Mouse (Mus musculus) splenic B cell, adult 2 months (primary cell): Measurements from ENCODE around the gene Adssl1.

Source experiments
- DNase-seq: peaks from one replicate; pipeline ENCODE4 v3.0.0-alpha.2; 2011; ENCODE audit warnings: low read depth, low spot score
- H3K27me3 ChIP-seq: 2 replicates; pipeline ENCODE4 v1.6.1; 2012; ENCODE audit warnings: mild to moderate bottlenecking, low read length, moderate library complexity, mixed read lengths; ENCODE audit not compliant: control insufficient read depth, poor library complexity, insufficient read depth, severe bottlenecking
- H3K36me3 ChIP-seq: 2 replicates; pipeline ENCODE4 v1.6.1; 2012; ENCODE audit warnings: mild to moderate bottlenecking, low read length, moderate library complexity, mixed read lengths; ENCODE audit not compliant: control insufficient read depth, poor library complexity, insufficient read depth, severe bottlenecking

Gene Adssl1

DNA sequence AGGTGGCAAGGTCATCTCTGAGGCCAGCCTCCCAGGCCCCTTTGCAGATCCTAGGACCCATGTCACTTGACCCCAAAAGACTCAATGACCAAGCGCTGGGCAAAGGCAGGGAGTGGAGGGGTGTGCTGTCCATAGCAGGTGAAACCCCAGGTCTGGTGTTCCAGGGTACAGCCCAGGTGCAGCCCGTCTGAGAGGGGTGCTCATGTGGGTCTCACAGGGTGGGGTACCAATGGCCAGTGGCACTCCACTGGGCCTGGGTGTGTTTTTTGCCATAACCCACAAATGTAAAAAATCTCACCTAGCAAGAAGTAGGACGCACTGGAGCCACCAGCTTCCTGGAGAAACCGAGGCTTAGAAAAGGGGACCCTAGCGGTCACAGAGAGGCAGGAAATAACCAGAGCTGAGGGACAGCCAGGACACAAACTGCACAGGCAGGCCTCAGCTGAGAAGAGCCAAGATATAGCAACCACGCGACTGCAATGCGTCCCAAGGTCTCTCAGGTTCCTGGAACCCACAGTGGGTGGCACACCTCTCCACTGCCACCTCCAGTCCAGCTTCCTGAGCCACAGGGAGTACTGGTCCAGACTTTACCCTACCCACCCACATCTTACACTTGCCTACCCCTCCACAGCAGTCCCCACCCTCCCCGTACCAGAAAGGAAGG lies 46.2 kb downstream of the Adssl1 start:
- Histone ChIP-seq H3K27me3 (no peaks in the 10 kb centered on the region), H3K36me3 (peaks cover 1% of the 10 kb centered on the region)
- DNase-seq = no peak

DNA sequence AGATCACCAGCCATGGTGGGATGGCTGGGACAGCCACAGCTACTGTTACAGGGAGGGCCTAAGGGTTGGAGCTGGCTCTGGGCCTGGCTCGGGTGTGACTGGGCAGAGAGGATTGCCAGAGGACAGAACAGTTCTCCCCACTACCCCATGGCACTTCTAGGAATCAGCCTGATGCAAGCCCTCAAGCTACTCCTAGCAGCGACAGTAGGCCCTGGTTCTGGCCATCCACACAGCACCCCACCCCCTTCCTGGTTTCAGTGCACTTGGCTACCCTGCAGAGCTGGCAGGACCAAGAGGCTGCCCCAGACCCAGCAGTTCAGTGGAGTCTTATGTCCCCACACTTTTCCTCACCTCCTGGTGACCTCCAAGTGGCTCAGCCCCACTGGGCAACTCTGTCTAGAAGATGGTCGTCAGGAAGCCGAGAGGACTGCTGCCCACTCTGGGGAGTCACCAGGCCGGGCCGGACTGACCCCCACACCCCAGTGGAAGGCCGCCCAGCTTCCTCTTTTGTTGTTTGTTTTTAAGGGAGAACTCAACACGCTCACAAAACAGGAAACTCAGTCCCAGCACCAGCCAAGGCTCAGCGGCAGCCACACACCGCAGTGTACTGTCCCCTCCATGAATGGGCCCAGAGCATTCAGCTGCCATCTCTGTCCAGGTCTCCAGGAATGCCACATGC lies 47.9 kb downstream of the Adssl1 start:
- Histone ChIP-seq H3K36me3 (peaks cover 1% of the 10 kb centered on the region), H3K27me3 (no peaks in the 10 kb centered on the region)
- no peak for DNase-seq

DNA sequence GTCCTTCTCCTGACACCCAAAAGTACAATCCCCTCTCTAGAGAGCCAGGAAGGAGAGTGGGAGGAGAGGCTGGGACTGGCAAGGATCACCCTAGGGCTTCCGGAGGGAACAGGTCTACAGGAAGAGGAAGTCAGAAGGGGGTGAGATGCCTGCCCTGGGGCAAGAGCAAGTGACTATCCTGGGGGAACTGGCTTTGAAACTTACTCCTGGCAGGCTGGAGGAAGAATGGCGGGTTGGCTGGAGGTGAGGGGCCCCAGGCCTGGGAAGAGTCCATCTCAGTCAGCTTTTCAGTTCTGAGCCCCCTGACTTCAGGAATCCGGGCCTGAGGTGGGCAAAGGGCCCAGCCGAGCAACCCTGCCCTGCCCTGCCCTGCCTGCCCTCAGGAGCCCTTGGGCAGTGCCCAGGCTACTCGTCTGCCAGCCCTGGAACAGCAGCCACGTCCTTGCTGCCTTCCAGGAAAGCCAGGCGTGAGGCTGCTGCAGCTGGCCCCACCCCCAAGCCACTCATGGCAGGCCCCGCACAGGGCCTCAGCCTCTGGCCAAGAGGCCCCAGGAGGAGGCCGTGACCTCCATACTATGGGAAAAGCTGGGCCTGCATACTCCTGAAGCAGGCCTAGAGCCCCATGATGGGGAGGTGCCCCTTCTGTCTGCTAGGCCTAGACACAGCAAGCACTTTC lies 51.0 kb downstream of the Adssl1 start:
- Histone ChIP-seq H3K36me3 (peaks cover 1% of the 10 kb centered on the region), H3K27me3 (no peaks in the 10 kb centered on the region)
- no peak for DNase-seq

DNA sequence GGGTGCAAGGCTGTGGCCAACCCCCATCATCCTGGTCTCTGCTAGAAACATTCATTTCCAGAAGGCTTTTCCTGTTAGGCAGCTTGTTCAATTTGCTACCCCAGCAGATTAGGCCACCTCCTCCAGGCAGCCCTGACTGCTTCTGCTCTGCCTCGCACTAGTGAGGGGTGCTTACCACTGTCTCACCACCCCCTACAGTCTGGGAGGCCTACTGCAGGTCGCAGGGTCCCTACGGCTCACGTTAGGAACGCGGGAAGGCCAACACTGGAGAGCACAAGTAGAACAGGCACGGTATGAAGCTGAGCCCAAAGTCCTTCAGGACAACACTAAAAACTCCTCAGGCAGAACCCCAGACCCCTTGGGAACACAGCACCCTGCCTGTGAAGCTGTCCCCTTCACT lies 52.0 kb downstream of the Adssl1 start:
- DNase-seq = peak; percentile 15
- no peaks in the 10 kb centered on the region for H3K27me3 ChIP-seq
- H3K36me3 ChIP-seq = peaks cover 1% of the 10 kb centered on the region

DNA sequence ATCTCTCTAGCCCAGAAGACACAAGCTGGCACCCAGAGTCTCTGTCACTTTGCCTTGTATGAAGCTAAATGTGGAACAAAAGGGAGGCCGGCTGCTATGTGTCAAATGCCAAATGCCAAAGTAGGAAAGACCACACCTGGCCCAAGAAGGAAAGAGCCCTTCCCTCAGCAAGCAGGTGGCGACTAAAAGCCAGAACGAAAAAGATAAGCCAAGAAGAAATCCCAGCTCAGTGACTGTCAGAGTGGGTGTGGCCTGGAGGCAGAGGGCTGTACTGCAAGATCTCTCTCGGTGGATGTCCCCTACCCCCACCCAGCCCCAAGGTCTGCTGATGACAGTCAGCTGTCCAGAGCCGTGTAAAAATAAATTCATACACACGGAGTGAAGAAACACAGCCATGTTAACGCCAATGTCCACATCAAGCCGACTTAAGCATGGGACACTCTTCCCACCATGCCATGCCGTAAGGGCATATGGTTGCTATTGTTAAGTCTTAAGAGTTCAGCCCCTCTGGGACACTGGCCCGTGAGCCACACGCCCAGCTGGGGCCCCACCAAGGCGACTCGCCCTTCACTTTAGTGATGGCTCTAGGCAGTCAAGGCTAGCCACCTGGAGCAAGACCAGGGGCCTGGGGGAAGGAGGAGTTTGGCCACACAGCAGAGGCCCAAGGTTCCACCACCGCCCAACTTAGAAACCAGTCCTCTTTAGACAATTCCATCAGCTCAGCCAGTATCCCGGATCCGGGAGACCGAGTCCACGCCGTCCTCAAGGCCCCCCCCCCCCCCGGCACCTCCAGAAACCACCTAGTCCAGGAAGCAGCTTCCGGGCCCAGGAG lies 53.1 kb downstream of the Adssl1 start:
- H3K36me3 ChIP-seq = peaks cover under 1% of the 10 kb centered on the region
- peak; percentile 64 for DNase-seq
- no peaks in the 10 kb centered on the region for H3K27me3 ChIP-seq

DNA sequence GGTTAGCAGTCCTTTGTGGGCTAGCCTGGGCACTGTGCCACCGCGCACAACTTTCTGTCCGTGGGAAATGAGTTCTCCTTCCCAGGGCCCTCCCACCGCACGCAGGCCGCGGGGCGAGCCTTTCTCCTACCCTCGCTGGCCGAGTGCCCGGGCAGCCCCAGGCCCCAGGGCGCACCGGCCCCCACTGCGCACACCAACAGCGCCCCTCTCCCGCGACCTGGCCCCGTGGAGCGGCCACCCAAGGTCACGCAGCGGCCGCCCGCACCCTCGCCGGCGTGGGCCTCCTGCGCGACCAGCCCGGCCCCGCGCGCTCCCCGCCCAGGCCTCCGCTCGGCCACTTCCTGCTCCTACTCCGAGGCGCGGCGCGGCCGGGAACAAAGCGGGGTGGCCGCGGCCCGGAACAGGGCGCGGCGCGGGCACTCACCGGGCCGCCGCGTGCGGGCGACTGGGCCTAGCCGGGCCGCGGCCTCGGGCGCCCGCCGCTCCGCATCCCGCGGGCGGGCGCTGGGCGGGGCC lies 53.8 kb downstream of the Adssl1 start:
- DNase-seq = peak; percentile 26
- no peaks in the 10 kb centered on the region; the same call in 1 of the 2 replicates for H3K36me3 ChIP-seq
- H3K27me3 ChIP-seq = no peaks in the 10 kb centered on the region

DNA sequence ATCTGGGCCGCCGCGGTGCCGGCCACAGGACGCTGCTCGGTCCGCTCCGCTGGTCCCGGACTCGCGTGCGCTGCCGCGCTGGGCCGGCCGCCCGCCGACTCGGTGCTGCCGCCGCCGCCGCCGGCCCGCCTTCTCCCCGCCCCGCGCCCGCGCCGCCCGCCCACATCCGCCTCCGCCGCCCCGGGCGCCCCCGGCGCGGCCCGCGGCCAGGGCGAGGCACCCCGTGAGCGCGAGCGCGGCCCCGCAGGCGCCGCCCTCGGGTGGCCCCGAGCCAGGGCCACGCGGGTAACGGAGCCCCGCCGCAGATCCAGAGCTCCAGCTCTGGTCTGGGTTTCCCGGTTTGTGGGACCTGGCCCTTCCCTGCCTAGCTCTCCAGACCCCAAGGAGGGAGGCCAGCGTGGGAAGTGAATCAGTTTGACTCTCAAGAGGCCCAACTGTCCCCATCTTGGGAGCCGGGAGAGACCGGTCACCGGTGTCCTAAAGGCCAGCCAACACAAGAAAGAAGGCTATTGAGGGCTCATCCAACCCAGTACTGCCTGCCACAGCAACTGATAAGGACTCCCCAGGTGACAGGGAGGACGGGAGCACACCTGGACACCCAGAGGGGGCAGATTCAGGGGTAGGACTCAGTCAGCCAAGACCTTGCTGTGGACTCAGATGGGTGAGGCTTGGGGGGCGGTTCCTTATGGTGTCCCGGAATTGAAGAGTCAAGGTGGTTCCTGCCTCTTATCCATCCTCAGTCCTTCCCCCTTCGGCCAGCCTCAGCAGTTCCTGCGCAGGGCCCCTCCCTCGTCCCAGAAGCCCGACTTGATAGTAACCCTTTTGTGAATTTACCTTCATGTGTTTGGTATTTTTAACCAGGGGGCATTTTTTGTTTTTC lies 54.5 kb downstream of the Adssl1 start, which contains the start of gene Akt1:
Gene Akt1, minus strand, starts transcription at position 753 of the 880 bp plus-strand sequence.
- no peaks in the 10 kb centered on the region; the same call in 1 of the 2 replicates for H3K36me3 ChIP-seq
- peak; percentile 62 for DNase-seq
- H3K27me3 ChIP-seq = no peaks in the 10 kb centered on the region

DNA sequence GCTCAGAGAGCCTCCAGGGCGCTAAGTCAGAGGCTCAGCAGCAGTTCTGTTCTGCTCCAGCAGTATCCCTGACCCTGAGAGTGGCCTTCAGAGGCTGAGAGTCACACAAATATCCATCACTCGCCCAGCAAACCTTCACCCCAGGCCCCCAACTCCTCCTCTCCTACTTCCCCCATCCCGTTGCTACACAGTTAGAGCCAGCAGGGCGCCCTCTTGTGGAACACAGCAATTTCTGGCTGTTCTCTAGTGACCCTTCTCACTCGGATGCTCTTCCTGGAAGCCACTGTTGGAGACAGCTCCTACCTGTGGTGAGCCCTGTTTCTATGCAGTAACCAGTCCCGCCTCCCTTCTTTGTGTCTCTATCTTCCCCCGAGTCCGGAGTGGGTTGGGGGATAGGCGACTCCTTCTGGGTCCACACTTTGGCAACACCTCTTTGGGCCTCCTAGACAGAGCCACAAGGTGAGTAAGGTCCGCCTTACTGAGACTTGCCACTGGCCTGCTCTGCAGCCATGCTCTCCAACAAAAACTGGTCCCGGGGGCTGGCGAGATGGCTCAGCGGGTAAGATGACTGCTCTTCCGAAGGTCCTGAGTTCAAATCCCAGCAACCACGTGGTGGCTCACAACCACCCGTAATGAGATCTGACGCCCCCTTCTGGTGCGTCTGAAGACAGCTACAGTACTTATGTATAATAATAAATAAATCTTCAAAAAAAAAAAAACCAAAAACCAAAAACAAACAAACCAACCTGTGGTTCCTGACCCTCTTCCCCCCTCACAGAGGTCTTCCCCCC lies 55.6 kb downstream of the Adssl1 start:
- Histone ChIP-seq H3K36me3 (no peaks in the 10 kb centered on the region; the same call in 1 of the 2 replicates), H3K27me3 (no peaks in the 10 kb centered on the region)
- peak; percentile 90 for DNase-seq

DNA sequence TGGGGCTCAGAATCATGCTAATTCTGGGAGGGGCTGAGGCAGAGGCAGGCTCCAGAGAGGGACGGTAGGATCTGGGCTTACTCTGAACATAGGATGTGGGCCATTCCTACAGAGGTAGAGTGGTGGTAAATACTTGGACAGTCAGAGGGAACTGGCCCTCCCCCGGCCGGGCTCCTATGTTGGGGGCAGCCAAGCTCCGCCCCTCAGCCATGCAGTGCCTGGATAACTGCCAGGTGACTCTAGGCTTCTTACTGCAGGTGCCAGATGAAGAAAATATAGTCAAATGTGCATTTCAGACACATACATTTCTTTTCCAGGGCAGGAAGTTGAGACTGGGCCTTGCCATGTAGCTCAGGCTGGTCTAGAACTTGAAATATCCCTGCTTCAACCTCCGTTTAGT lies 57.2 kb downstream of the Adssl1 start:
- Histone ChIP-seq H3K36me3 (no peaks in the 10 kb centered on the region), H3K27me3 (no peaks in the 10 kb centered on the region)
- DNase-seq = no peak

DNA sequence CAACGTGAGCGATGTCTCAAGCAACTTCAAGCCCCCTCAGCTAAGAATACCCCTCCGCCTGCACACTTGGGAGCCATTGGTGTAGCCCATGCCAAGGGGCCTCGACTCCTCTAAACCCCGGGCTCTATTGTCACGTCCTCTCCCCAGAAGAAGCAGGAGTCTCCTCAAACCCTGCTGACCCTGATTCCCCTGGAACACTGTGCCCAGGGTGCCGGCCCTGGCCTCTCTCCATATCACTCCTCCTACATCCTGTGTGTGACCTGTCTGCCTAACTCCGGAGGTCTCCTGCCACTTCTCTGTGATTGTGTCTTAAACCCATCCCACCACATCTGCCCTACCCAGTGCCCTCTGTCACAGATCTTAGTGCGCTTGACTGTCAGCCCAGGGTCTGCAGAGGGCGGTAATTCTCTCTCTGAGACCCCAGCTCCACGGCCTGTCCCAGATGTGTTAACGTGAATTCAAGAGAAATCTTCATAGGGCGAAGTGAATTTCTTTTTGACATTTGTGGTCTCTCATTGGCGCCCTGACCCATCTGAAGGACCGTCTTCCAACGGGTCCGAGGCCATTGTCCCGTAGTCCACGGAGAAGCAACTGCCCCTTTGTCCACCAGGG lies 58.2 kb downstream of the Adssl1 start:
- DNase-seq = no peak
- Histone ChIP-seq H3K27me3 (no peaks in the 10 kb centered on the region), H3K36me3 (no peaks in the 10 kb centered on the region)

DNA sequence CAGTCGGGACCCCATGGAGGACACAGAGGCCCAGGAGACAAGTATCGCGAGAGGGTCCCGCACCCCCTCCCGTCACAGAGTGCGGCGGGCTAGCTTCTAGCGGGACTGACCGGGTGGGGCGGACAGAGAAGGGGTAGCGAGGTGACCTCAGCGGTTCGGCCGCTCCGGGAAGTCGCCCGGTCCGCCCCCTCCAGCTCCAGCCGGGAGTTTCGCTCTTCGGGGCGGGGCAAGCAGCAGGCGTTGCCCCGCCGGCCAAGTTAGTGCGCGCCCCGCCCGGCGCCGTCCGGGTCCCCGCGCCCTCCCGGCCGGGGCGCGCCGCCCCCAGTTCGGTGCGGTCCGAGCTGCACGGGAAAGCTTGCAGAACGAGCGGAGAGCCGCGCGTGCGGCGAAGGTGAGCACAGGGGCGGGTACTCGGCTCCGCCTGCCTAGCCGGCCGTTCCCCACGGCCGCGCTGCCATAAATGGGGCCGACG lies 58.7 kb downstream of the Adssl1 start, which contains the start of gene Zbtb42:
Gene Zbtb42, plus strand, starts transcription at position 274 of the 472 bp plus-strand sequence.
- H3K27me3 ChIP-seq = no peaks in the 10 kb centered on the region
- no peaks in the 10 kb centered on the region for H3K36me3 ChIP-seq
- peak; percentile 44 for DNase-seq

DNA sequence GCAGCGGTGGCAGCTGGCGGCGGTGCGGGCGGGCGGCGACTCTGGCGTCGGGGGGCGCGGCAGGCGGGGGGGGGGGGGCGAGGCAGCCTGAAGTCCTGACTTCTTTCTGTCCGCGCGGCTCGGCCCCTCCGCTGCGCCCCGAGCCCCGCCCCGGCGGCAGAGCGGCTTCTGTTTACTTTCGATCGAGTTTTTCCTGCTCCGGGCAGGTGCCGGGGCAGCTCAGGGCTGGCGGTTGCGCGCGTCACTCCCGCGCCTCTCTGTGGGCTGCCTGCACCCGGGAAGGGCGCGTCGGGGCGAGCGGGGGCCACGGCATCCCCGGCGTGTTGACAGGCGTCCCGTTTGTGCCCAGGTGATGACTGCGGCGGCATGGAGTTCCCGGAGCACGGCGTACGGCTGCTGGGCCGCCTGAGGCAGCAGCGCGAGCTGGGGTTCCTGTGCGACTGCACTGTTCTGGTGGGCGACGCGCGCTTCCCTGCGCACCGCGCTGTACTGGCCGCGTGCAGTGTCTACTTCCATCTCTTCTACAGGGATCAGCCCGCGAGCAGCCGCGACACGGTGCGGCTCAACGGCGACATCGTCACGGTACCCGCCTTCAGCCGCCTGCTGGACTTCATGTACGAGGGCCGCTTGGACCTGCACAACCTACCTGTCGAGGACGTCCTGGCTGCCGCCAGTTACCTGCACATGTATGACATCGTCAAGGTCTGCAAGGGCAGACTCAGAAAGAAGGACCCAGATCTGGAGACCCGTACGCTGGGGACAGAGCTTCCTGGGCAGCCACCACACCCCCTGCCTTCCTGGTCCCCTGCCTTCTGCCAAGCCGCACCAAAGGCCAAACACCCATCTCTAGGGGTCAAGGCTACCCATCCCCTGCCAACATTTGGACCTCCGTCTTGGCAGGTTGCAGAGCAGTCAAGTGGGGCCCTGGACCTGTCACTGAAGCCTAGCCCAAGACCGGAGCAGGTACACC lies 59.5 kb downstream of the Adssl1 start:
- Histone ChIP-seq H3K36me3 (no peaks in the 10 kb centered on the region), H3K27me3 (no peaks in the 10 kb centered on the region)
- peak; percentile 46 for DNase-seq
